Mouse (Mus musculus) neural tube, embryonic 13.5 days (tissue): ENCODE data around the gene Prph. TPM values are rescaled to one million over a fixed set of nuclear protein-coding genes. Genes with fewer than 3 reads are reported as not detected.

Experiments used
- ATAC-seq: fragments of 200-750 bp; cut with Nextera tagmentation; 2 replicates; pipeline ENCODE4 v1.8.0; 2017; ENCODE audit warnings: low read depth, mild to moderate bottlenecking, moderate TSS enrichment, moderate library complexity
- H3K27ac ChIP-seq: fragments of 300-500 bp; sonication (generic); replicated peaks from 2 replicates; pipeline ENCODE4 v1.5.1; 2015; ENCODE audit warnings: moderate library complexity, mild to moderate bottlenecking, inconsistent platforms
- H3K27me3 ChIP-seq: fragments of 300-500 bp; sonication (generic); 2 replicates; pipeline ENCODE4 v1.6.1; 2015; ENCODE audit warnings: mild to moderate bottlenecking, inconsistent platforms
- H3K36me3 ChIP-seq: fragments of 300-500 bp; sonication (generic); 2 replicates; pipeline ENCODE4 v1.6.1; 2015; ENCODE audit warnings: mild to moderate bottlenecking, inconsistent platforms
- H3K4me1 ChIP-seq: fragments of 300-500 bp; sonication (generic); replicated peaks from 2 replicates; pipeline ENCODE4 v1.6.1; 2015; ENCODE audit warnings: inconsistent platforms
- H3K4me2 ChIP-seq: fragments of 300-500 bp; sonication (generic); 2 replicates; pipeline ENCODE4 v1.6.1; 2015; ENCODE audit warnings: inconsistent platforms, mild to moderate bottlenecking, moderate library complexity
- H3K4me3 ChIP-seq: fragments of 300-500 bp; sonication (generic); 2 replicates; pipeline ENCODE4 v1.5.1; 2015; ENCODE audit warnings: mild to moderate bottlenecking, inconsistent platforms
- H3K9ac ChIP-seq: fragments of 300-500 bp; sonication (generic); 2 replicates; pipeline ENCODE4 v1.6.1; 2015; ENCODE audit warnings: moderate library complexity, mild to moderate bottlenecking, inconsistent platforms
- H3K9me3 ChIP-seq: fragments of 300-500 bp; sonication (generic); 2 replicates; pipeline ENCODE4 v1.6.1; 2016; ENCODE audit warnings: inconsistent platforms
- WGBS: fragments of 180-500 bp; shearing (Covaris S2); methylation state at CpG from one replicate; pipeline ENCODE4 v1.1.7; 2015; 5-methylcytosine and 5-hydroxymethylcytosine counted together
- polyA plus RNA-seq: library from polyadenylated mRNA; unstranded; fragments of >200 nt; fragmentation: Nextera tagmentation; extraction: Ambion mirVana; gene quantifications from 2 replicates; pipeline ENCODE4 v1.2.1, GENCODE M21; 2015

Gene Prph
- polyA plus RNA-seq, 1 experiment from 2014 or later = 371 TPM

GRCm38 (mm10) chr15:99025414-99025813 is 29.6 kb upstream of the Prph start:
- 70% methylated on average over 13 of the region's 13 CpGs for WGBS
- no peaks in the 10 kb centered on the region for H3K9me3 ChIP-seq
- ATAC-seq = no peak
- H3K4me1 ChIP-seq = peaks cover 16% of the 10 kb centered on the region
- peaks cover 14% of the 10 kb centered on the region for H3K27me3 ChIP-seq
- no peak overlapping the region for H3K27ac ChIP-seq
- H3K9ac ChIP-seq = no peak overlapping the region
- H3K36me3 ChIP-seq = no peaks in the 10 kb centered on the region
- H3K4me2 ChIP-seq = no peak overlapping the region
- no peak overlapping the region for H3K4me3 ChIP-seq

GRCm38 (mm10) chr15:99026259-99026658 is 28.7 kb upstream of the Prph start:
- no peaks in the 10 kb centered on the region for H3K9me3 ChIP-seq
- H3K4me2 ChIP-seq = no peak overlapping the region
- no peaks in the 10 kb centered on the region for H3K36me3 ChIP-seq
- peaks cover 20% of the 10 kb centered on the region for H3K27me3 ChIP-seq
- no peak for ATAC-seq
- H3K27ac ChIP-seq = no peak overlapping the region
- H3K4me3 ChIP-seq = no peak overlapping the region
- no peak overlapping the region for H3K9ac ChIP-seq
- H3K4me1 ChIP-seq = peaks cover 19% of the 10 kb centered on the region
- WGBS = 52% methylated on average over 4 of the region's 4 CpGs

GRCm38 (mm10) chr15:99027116-99027515 is 27.9 kb upstream of the Prph start:
- no peak overlapping the region for H3K9ac ChIP-seq
- no peak overlapping the region for H3K27ac ChIP-seq
- 70% methylated on average over 5 of the region's 5 CpGs for WGBS
- H3K4me1 ChIP-seq = peaks cover 22% of the 10 kb centered on the region
- no peak overlapping the region for H3K4me2 ChIP-seq
- H3K27me3 ChIP-seq = peaks cover 22% of the 10 kb centered on the region
- H3K36me3 ChIP-seq = no peaks in the 10 kb centered on the region
- H3K9me3 ChIP-seq = no peaks in the 10 kb centered on the region
- ATAC-seq = no peak
- H3K4me3 ChIP-seq = no peak overlapping the region

- Histone ChIP-seq H3K36me3 (no peaks in the 10 kb centered on the region), H3K4me1 (peaks cover 29% of the 10 kb centered on the region), H3K27ac (peak overlapping the region; percentile 4; the same call in 1 of the 2 replicates), H3K9me3 (no peaks in the 10 kb centered on the region), H3K27me3 (peaks cover 22% of the 10 kb centered on the region), H3K9ac (0 out of 2 replicates have a peak overlapping the region, but pooled peaks have one; percentile 55), H3K4me3 (peak overlapping the region; percentile 43), H3K4me2 (peak overlapping the region; percentile 74)
- WGBS = 9% methylated on average over 10 of the region's 10 CpGs
- ATAC-seq = no peak; the same call in 1 of the 2 replicates
Measured at GRCm38 (mm10) chr15:99028874-99029458, 26.0 kb upstream of the Prph start.

GRCm38 (mm10) chr15:99029619-99030584 is 25.1 kb upstream of the Prph start, which contains the start of gene Tuba1c:
Gene Tuba1c, plus strand, starts transcription at chr15:99029891.
- ATAC-seq = peak; percentile 83
- peak within 1 kb of the TSS; percentile 43 for H3K4me3 ChIP-seq
- H3K27ac ChIP-seq = peak within 1 kb of the TSS; percentile 4; the same call in 1 of the 2 replicates
- H3K4me1 ChIP-seq = peaks cover 29% of the 10 kb centered on the region
- peak within 1 kb of the TSS; percentile 74 for H3K4me2 ChIP-seq
- no peaks in the 10 kb centered on the region for H3K9me3 ChIP-seq
- H3K9ac ChIP-seq = peak within 1 kb of the TSS; percentile 55
- no peaks in the 10 kb centered on the region for H3K36me3 ChIP-seq
- H3K27me3 ChIP-seq = peaks cover 22% of the 10 kb centered on the region
- WGBS = under 1% methylated on average over 52 of the region's 52 CpGs

- no peak for ATAC-seq
- Histone ChIP-seq H3K27ac (no peak overlapping the region), H3K9me3 (no peaks in the 10 kb centered on the region), H3K36me3 (no peaks in the 10 kb centered on the region), H3K4me2 (peak overlapping the region; percentile 74), H3K27me3 (peaks cover 22% of the 10 kb centered on the region), H3K4me3 (peak overlapping the region; percentile 43), H3K9ac (peak overlapping the region; percentile 55), H3K4me1 (peaks cover 29% of the 10 kb centered on the region)
- WGBS = 13% methylated on average over 26 of the region's 26 CpGs
Measured at GRCm38 (mm10) chr15:99030585-99031387, 24.2 kb upstream of the Prph start.

- Histone ChIP-seq H3K27me3 (peaks cover 22% of the 10 kb centered on the region), H3K4me3 (peak overlapping the region; percentile 43), H3K9me3 (no peaks in the 10 kb centered on the region), H3K27ac (no peak overlapping the region), H3K9ac (no peak overlapping the region), H3K4me2 (peak overlapping the region; percentile 74), H3K4me1 (peaks cover 29% of the 10 kb centered on the region), H3K36me3 (no peaks in the 10 kb centered on the region)
- no peak for ATAC-seq
- 82% methylated on average over 4 of the region's 4 CpGs for WGBS
Measured at GRCm38 (mm10) chr15:99031388-99031675, 23.6 kb upstream of the Prph start.

GRCm38 (mm10) chr15:99032041-99032725 is 22.8 kb upstream of the Prph start:
- H3K36me3 ChIP-seq = no peaks in the 10 kb centered on the region
- H3K27ac ChIP-seq = no peak overlapping the region
- H3K4me3 ChIP-seq = 0 out of 2 replicates have a peak overlapping the region, but pooled peaks have one; percentile 4
- H3K4me2 ChIP-seq = peak overlapping the region; percentile 74
- peaks cover 29% of the 10 kb centered on the region for H3K4me1 ChIP-seq
- no peaks in the 10 kb centered on the region for H3K9me3 ChIP-seq
- ATAC-seq = no peak
- H3K9ac ChIP-seq = 0 out of 2 replicates have a peak overlapping the region, but pooled peaks have one; percentile 19
- peaks cover 22% of the 10 kb centered on the region for H3K27me3 ChIP-seq
- WGBS = 81% methylated on average over 9 of the region's 9 CpGs

- peaks cover 22% of the 10 kb centered on the region for H3K27me3 ChIP-seq
- peak overlapping the region; percentile 74 for H3K4me2 ChIP-seq
Measured at GRCm38 (mm10) chr15:99032726-99033250, 22.2 kb upstream of the Prph start.

GRCm38 (mm10) chr15:99033498-99034270 is 21.3 kb upstream of the Prph start:
- no peak overlapping the region for H3K4me2 ChIP-seq

More at GRCm38 (mm10) chr15:99032726-99033250, 22.2 kb upstream of the Prph start:
- peaks cover 29% of the 10 kb centered on the region for H3K4me1 ChIP-seq
- 0 out of 2 replicates have a peak overlapping the region, but pooled peaks have one; percentile 19 for H3K9ac ChIP-seq
- H3K27ac ChIP-seq = no peak overlapping the region
- H3K4me3 ChIP-seq = no peak overlapping the region
- WGBS = 79% methylated on average over 7 of the region's 7 CpGs
- ATAC-seq = no peak
- H3K36me3 ChIP-seq = no peaks in the 10 kb centered on the region
- no peaks in the 10 kb centered on the region for H3K9me3 ChIP-seq

More at GRCm38 (mm10) chr15:99033498-99034270, 21.3 kb upstream of the Prph start:
- peaks cover 22% of the 10 kb centered on the region for H3K27me3 ChIP-seq
- H3K36me3 ChIP-seq = no peaks in the 10 kb centered on the region
- H3K9ac ChIP-seq = no peak overlapping the region
- H3K4me1 ChIP-seq = peaks cover 29% of the 10 kb centered on the region
- H3K4me3 ChIP-seq = no peak overlapping the region
- H3K9me3 ChIP-seq = no peaks in the 10 kb centered on the region
- ATAC-seq = no peak
- H3K27ac ChIP-seq = no peak overlapping the region
- WGBS = 92% methylated on average over 7 of the region's 7 CpGs
